Mouse (Mus musculus): ENCODE results near the gene Ap1g2. TPM values are rescaled to one million over a fixed set of nuclear protein-coding genes. Genes with fewer than 3 reads are reported as not detected.

The Ap1g2 gene
- polyA plus RNA-seq, 1 experiment from 2014 or later, result 46.2 TPM

GRCm38 (mm10) chr14:55105386-55105785, 1.0 kb downstream of the Ap1g2 start:
- no peak for ATAC-seq (ENCODE audit: insufficient read depth, low FRiP score)
- H3K4me3 ChIP-seq (replicated peaks; ENCODE audit: low read length), result peak overlapping the region; percentile 59
- peak overlapping the region; percentile 99 for H3K4me2 ChIP-seq (ENCODE audit: low read depth, low read length)
- H3K9me3 ChIP-seq (replicated peaks; ENCODE audit: control insufficient read depth, low read length), result no peaks in the 10 kb centered on the region
- peak overlapping the region; percentile 83 for H3K9ac ChIP-seq (ENCODE audit: low read length)
- H3K4me1 ChIP-seq (ENCODE audit: control insufficient read depth, insufficient read depth, low read length), result peaks cover 18% of the 10 kb centered on the region
- 6% methylated on average over 7 of the region's 7 CpGs for WGBS
- peaks cover 11% of the 10 kb centered on the region for H3K27me3 ChIP-seq (ENCODE audit: control insufficient read depth, insufficient read depth, low read length)
- peak overlapping the region; percentile 91 for H3K27ac ChIP-seq (ENCODE audit: low read length)
- H3K36me3 ChIP-seq (ENCODE audit: control insufficient read depth, insufficient read depth, low read length), result no peaks in the 10 kb centered on the region

DNA sequence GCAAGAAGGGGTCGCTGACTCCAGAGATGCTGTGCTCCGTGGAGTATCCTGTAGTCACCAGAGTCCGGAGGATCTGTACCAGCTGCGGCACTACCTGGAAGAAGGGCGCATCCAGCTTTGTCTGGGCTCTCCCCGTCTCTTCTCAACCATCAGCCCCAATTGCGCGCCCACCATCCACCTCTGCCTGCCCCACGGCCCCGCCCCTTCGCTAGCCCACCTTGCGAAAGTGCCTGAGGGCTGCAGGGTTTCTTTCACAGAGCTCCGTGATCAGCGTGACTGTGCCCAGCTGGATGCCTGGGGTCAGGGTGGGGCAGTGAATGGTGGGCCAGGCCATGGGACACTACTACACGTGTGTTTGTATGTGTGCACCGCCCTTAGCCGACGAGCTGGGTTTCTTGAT, 2.0 kb downstream of the Ap1g2 start:
- Histone ChIP-seq H3K9me3 (replicated peaks; ENCODE audit: control insufficient read depth, low read length) (no peaks in the 10 kb centered on the region), H3K27me3 (ENCODE audit: control insufficient read depth, insufficient read depth, low read length) (peaks cover 3% of the 10 kb centered on the region; the same call in 1 of the 2 replicates), H3K27ac (ENCODE audit: low read length) (no peak overlapping the region), H3K4me1 (ENCODE audit: control insufficient read depth, insufficient read depth, low read length) (peaks cover 15% of the 10 kb centered on the region), H3K36me3 (ENCODE audit: control insufficient read depth, insufficient read depth, low read length) (no peaks in the 10 kb centered on the region), H3K4me2 (ENCODE audit: low read depth, low read length) (no peak overlapping the region), H3K9ac (ENCODE audit: low read length) (no peak overlapping the region), H3K4me3 (replicated peaks; ENCODE audit: low read length) (no peak overlapping the region)
- ATAC-seq (ENCODE audit: insufficient read depth, low FRiP score), result no peak
- WGBS, result 86% methylated on average over 18 of the region's 18 CpGs

DNA sequence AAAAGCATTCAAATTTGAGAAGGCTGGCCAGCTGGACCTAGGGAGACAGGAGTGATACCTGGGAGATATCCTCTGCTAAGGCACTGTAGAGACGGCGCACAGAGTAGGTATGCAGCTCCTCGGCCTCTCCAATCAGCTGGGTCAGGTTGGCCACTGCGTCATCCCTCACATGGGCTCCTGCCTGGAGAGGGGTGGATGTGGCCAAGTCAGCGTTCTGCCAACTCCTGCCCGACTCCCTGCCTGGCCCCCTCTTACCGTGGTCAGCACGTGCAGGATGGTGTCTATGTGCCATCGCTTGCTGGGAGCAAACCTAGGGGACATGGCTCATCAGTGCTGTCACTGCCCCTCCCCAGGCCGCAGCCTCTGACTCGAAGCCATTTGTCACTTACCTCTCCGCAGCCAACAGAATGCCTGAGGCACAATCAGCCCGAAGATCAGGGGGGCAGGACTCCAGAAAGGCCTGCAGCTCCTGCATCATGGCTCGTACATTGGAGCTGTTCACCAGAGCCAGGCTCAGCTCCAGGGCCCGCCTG, 4.1 kb downstream of the Ap1g2 start:
- H3K9me3 ChIP-seq (replicated peaks; ENCODE audit: control insufficient read depth, low read length), result no peaks in the 10 kb centered on the region
- H3K27me3 ChIP-seq (ENCODE audit: control insufficient read depth, insufficient read depth, low read length), result no peaks in the 10 kb centered on the region
- no peak for ATAC-seq (ENCODE audit: insufficient read depth, low FRiP score)
- H3K4me2 ChIP-seq (ENCODE audit: low read depth, low read length), result no peak overlapping the region
- H3K4me1 ChIP-seq (ENCODE audit: control insufficient read depth, insufficient read depth, low read length), result peaks cover 11% of the 10 kb centered on the region; the same call in 1 of the 2 replicates
- no peak overlapping the region for H3K9ac ChIP-seq (ENCODE audit: low read length)
- 0 out of 2 replicates have a peak, but pooled peaks cover 3% of the 10 kb centered on the region for H3K36me3 ChIP-seq (ENCODE audit: control insufficient read depth, insufficient read depth, low read length)
- WGBS, result 85% methylated on average over 15 of the region's 15 CpGs
- no peak overlapping the region for H3K4me3 ChIP-seq (replicated peaks; ENCODE audit: low read length)
- H3K27ac ChIP-seq (ENCODE audit: low read length), result no peak overlapping the region

DNA sequence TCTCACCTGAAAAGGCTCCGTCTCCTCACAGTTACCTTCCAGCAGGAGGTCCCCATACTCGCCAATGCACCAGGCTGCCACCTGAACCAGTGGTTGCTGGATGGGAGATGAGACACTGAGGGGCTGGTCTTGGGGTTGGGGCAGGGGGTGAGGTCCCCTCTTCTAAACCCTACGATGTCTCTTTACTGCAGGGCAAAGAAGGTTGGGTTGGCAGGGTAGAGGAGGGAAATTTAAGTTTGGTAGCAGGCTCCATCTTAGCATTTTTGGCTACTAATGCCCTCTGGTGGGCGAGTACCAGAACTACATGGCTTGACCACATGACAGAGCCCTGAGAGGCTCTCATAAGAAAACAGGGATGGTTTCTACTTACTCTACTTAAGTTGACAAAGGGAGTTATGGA, 4.8 kb downstream of the Ap1g2 start:
- Histone ChIP-seq H3K27ac (ENCODE audit: low read length) (no peak overlapping the region), H3K36me3 (ENCODE audit: control insufficient read depth, insufficient read depth, low read length) (0 out of 2 replicates have a peak, but pooled peaks cover 3% of the 10 kb centered on the region), H3K9ac (ENCODE audit: low read length) (no peak overlapping the region), H3K4me3 (replicated peaks; ENCODE audit: low read length) (no peak overlapping the region), H3K9me3 (replicated peaks; ENCODE audit: control insufficient read depth, low read length) (no peaks in the 10 kb centered on the region), H3K4me2 (ENCODE audit: low read depth, low read length) (no peak overlapping the region), H3K4me1 (ENCODE audit: control insufficient read depth, insufficient read depth, low read length) (peaks cover 14% of the 10 kb centered on the region; the same call in 1 of the 2 replicates), H3K27me3 (ENCODE audit: control insufficient read depth, insufficient read depth, low read length) (no peaks in the 10 kb centered on the region)
- no peak for ATAC-seq (ENCODE audit: insufficient read depth, low FRiP score)
- 53% methylated on average over 4 of the region's 4 CpGs for WGBS

- no peaks in the 10 kb centered on the region for H3K9me3 ChIP-seq (replicated peaks; ENCODE audit: control insufficient read depth, low read length)
- H3K4me2 ChIP-seq (ENCODE audit: low read depth, low read length), result no peak overlapping the region
- H3K9ac ChIP-seq (ENCODE audit: low read length), result no peak overlapping the region
- H3K4me1 ChIP-seq (ENCODE audit: control insufficient read depth, insufficient read depth, low read length), result peaks cover 17% of the 10 kb centered on the region
- no peak overlapping the region for H3K4me3 ChIP-seq (replicated peaks; ENCODE audit: low read length)
- 0 out of 2 replicates have a peak, but pooled peaks cover 3% of the 10 kb centered on the region for H3K36me3 ChIP-seq (ENCODE audit: control insufficient read depth, insufficient read depth, low read length)
- no peak for ATAC-seq (ENCODE audit: insufficient read depth, low FRiP score)
- 63% methylated on average over 4 of the region's 4 CpGs for WGBS
- H3K27ac ChIP-seq (ENCODE audit: low read length), result 0 out of 2 replicates have a peak overlapping the region, but pooled peaks have one; percentile 7
- H3K27me3 ChIP-seq (ENCODE audit: control insufficient read depth, insufficient read depth, low read length), result no peaks in the 10 kb centered on the region
Observed at GRCm38 (mm10) chr14:55098067-55098466, 8.3 kb downstream of the Ap1g2 start.

- no peak for ATAC-seq (ENCODE audit: insufficient read depth, low FRiP score)
- Histone ChIP-seq H3K36me3 (ENCODE audit: control insufficient read depth, insufficient read depth, low read length) (0 out of 2 replicates have a peak, but pooled peaks cover 3% of the 10 kb centered on the region), H3K27me3 (ENCODE audit: control insufficient read depth, insufficient read depth, low read length) (no peaks in the 10 kb centered on the region), H3K9me3 (replicated peaks; ENCODE audit: control insufficient read depth, low read length) (no peaks in the 10 kb centered on the region), H3K4me2 (ENCODE audit: low read depth, low read length) (no peak overlapping the region), H3K4me3 (replicated peaks; ENCODE audit: low read length) (no peak overlapping the region), H3K27ac (ENCODE audit: low read length) (peak overlapping the region; percentile 7; the same call in 1 of the 2 replicates), H3K9ac (ENCODE audit: low read length) (no peak overlapping the region), H3K4me1 (ENCODE audit: control insufficient read depth, insufficient read depth, low read length) (peaks cover 17% of the 10 kb centered on the region)
- WGBS, result 65% methylated on average over 10 of the region's 10 CpGs
Observed at GRCm38 (mm10) chr14:55097646-55098045, 8.7 kb downstream of the Ap1g2 start.

DNA sequence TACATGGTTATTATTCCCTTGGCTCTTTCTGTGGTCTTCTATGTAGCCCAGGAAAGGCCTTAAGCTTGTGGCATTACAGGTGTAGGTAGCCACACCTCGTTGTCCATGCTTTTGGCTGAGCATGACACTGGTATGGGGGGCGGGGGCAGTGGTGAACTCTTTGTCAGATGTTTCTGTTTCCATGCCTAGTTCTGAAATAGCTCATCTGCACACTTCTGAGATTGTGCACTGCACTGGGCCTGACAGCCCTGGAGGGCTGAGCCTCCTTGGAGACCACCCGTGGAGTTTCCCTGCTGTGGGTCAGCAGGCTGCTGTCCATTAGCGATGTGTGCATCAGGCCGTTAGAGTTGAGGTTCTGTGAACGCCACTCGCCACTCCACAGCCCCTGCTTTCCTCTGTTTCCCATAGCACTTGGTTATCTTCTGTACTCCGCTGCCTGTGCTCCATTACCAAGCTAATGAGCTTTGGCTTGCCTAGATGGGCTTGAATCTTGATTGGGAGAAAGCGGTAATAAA, 9.8 kb downstream of the Ap1g2 start:
- peak overlapping the region; percentile 13 for H3K9ac ChIP-seq (ENCODE audit: low read length)
- H3K4me3 ChIP-seq (replicated peaks; ENCODE audit: low read length), result no peak overlapping the region
- peaks cover 17% of the 10 kb centered on the region for H3K4me1 ChIP-seq (ENCODE audit: control insufficient read depth, insufficient read depth, low read length)
- no peaks in the 10 kb centered on the region for H3K9me3 ChIP-seq (replicated peaks; ENCODE audit: control insufficient read depth, low read length)
- H3K27ac ChIP-seq (ENCODE audit: low read length), result no peak overlapping the region
- no peaks in the 10 kb centered on the region for H3K27me3 ChIP-seq (ENCODE audit: control insufficient read depth, insufficient read depth, low read length)
- peak overlapping the region; percentile 31; the same call in 1 of the 2 replicates for H3K4me2 ChIP-seq (ENCODE audit: low read depth, low read length)
- no peak for ATAC-seq (ENCODE audit: insufficient read depth, low FRiP score)
- 51% methylated on average over 9 of the region's 9 CpGs for WGBS
- H3K36me3 ChIP-seq (ENCODE audit: control insufficient read depth, insufficient read depth, low read length), result 0 out of 2 replicates have a peak, but pooled peaks cover 3% of the 10 kb centered on the region

- no peak for ATAC-seq (ENCODE audit: insufficient read depth, low FRiP score)
- Histone ChIP-seq H3K4me2 (ENCODE audit: low read depth, low read length) (peak overlapping the region; percentile 87), H3K4me1 (ENCODE audit: control insufficient read depth, insufficient read depth, low read length) (peaks cover 17% of the 10 kb centered on the region), H3K27me3 (ENCODE audit: control insufficient read depth, insufficient read depth, low read length) (no peaks in the 10 kb centered on the region), H3K4me3 (replicated peaks; ENCODE audit: low read length) (peak overlapping the region; percentile 85), H3K36me3 (ENCODE audit: control insufficient read depth, insufficient read depth, low read length) (0 out of 2 replicates have a peak, but pooled peaks cover 3% of the 10 kb centered on the region), H3K27ac (ENCODE audit: low read length) (peak overlapping the region; percentile 85), H3K9ac (ENCODE audit: low read length) (peak overlapping the region; percentile 90), H3K9me3 (replicated peaks; ENCODE audit: control insufficient read depth, low read length) (no peaks in the 10 kb centered on the region)
- WGBS, result 51% methylated on average over 12 of the region's 12 CpGs
Observed at GRCm38 (mm10) chr14:55095671-55096070, 10.7 kb downstream of the Ap1g2 start.

DNA sequence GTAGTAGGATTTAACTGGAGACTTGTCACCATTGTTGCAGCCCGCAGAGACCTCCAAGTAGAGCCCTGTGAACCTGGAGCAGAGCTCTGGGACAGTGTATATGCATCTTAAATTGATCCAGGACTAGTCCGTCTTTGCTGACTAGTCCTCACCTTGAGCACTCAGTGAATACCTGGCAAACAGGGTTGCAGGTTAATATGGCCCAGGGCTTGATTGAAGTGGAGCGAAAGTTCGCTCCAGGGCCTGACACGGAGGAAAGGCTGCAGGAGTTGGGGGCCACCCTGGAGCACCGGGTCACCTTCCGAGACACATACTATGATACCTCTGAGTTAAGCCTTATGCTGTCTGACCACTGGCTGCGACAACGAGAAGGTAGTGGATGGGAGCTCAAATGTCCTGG, 11.1 kb downstream of the Ap1g2 start:
- Histone ChIP-seq H3K27ac (ENCODE audit: low read length) (peak overlapping the region; percentile 85), H3K27me3 (ENCODE audit: control insufficient read depth, insufficient read depth, low read length) (no peaks in the 10 kb centered on the region), H3K4me1 (ENCODE audit: control insufficient read depth, insufficient read depth, low read length) (peaks cover 17% of the 10 kb centered on the region), H3K9me3 (replicated peaks; ENCODE audit: control insufficient read depth, low read length) (no peaks in the 10 kb centered on the region), H3K36me3 (ENCODE audit: control insufficient read depth, insufficient read depth, low read length) (0 out of 2 replicates have a peak, but pooled peaks cover 3% of the 10 kb centered on the region), H3K4me2 (ENCODE audit: low read depth, low read length) (peak overlapping the region; percentile 87), H3K9ac (ENCODE audit: low read length) (peak overlapping the region; percentile 90), H3K4me3 (replicated peaks; ENCODE audit: low read length) (peak overlapping the region; percentile 85)
- 44% methylated on average over 9 of the region's 9 CpGs for WGBS
- ATAC-seq (ENCODE audit: insufficient read depth, low FRiP score), result peak; percentile 1; the same call in 1 of the 2 replicates

All from stomach, embryonic 16.5 days (tissue).